Mouse (Mus musculus): ENCODE results near the gene Pold2.

DNA sequence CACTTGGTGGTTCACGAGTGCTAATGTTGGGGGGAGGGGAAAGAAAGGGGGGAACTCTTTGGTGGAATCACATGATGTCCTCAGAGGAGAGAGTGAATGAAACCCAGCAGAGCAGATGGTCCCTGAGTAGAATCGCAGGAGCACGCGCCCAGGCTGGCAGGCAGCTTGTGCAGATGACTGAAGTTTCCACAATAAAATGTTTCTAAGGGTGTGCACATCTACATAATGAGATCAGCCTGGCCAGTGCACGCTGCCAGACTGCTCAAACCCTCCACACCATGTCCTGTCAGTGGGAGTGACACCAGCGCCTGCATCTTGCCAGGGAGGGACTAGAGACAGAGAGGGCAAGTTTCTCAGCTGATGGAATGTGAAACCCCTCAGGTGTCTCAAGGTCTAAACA is 29.4 kb downstream of the Pold2 start:
- TF ChIP-seq CTCF (conservative IDR thresholded peaks at IDR 0.05; ENCODE audit: insufficient read depth, insufficient read length, low read depth, low read length) (no peak), POLR2A (IDR thresholded peaks at IDR 0.05; ENCODE audit: low read depth, low read length) (no peak)

All from kidney, adult 2 months (tissue).